Mouse (Mus musculus) natural killer cell, adult 2 months (primary cell): Measurements from ENCODE around the gene Ablim2.

ENCODE experiments used
- DNase-seq, 2 experiments: peaks; one replicate each; pipeline ENCODE4 v3.0.0; 2022; ENCODE audit warnings: low spot score in 2 of 2

The Ablim2 gene

DNA sequence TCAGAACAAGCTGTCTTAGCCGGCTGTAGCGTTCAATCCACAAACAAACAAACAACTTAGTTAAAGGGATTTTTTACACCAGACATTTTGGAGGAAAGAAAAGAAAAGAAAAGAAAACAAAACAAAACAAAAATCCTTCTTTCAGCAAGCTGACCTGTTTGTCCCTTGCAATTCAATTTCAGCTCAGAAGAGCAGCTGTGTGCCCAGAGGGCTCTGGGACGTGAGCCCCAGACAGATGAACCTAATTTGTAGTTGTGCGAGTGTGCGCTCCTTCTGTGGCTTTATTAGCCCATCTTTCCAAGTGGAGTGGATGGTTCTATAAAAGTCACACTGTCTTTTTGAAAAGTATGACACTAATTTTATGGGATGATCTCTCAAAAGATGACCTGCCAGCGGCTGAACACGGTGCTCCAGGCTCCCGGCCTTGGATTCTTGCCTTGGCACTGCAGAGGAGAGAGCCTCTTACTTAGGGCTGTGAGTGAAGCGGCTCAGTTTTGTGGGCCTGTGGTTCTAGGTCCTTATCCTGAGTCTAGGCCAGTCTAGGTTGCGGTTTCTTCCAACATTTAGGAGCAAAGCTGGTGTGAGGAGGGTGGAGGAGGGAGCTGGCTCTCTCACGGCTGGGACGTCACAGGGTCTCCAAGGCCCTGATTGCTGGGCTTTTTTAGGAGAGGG lies 158.1 kb downstream of the Ablim2 start:
- DNase-seq: no peak

DNA sequence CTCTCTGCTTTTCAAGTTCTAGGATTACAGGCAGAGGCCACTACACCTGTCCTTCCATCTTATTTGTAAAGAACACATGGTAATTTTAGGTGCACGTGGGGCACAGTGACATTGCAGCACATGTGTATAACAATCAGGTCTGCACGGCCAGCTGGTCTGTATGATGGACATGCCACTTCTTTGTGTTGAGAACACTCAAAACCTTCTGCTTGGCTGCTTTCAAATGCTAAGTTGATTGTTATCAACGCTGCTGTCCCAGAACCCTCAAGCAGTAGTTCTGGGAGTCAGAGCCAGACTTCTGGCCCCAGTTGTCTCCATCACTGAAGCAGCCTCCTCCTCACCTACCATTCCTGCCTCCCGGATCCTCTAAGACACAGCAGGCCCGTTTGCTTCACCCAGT lies 159.0 kb downstream of the Ablim2 start:
- no peak for DNase-seq

DNA sequence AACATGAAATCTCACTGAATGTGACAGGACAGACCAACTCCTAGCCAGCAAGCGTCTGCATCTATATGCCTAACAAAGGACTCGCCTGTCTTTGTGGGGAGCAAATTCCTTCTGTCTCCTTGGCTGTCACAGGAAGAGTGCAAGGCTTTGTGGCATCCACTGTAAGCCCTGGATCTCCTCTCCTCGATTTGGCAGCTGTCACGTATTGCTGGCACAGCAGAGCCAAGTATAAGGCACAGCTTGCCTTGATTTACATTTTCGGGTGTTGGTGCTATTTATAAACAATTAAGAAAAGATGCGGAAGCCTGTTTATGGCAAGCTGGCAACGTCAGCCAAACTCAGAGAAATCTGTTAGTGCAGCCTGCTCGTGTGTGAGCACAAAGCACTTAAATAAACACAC lies 160.7 kb downstream of the Ablim2 start:
- DNase-seq: no peak

DNA sequence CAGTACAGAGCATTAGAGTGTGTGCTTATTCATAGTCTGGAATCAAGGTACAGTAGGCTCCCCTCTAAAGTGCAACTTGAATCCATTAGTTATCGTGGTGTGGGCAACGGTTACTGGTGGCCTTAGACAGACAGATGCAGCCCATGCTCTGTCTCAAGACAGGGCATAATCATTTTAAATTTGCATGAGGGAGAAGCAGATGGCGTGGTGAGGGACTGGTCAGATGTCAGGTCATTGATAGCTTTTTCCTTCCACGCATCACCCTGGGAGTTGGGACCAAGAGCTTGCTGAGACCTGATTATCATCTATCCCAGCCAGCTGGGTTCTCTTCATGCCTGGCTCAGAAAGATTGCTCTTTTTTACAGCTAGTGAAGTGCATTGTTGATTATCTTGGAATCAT lies 162.4 kb downstream of the Ablim2 start:
- no peak for DNase-seq

GRCm38 (mm10) chr5:35920557-35920956 lies 162.9 kb downstream of the Ablim2 start:
- no peak for DNase-seq

- DNase-seq: no peak
Observed at GRCm38 (mm10) chr5:35921141-35921540, 163.5 kb downstream of the Ablim2 start.

DNA sequence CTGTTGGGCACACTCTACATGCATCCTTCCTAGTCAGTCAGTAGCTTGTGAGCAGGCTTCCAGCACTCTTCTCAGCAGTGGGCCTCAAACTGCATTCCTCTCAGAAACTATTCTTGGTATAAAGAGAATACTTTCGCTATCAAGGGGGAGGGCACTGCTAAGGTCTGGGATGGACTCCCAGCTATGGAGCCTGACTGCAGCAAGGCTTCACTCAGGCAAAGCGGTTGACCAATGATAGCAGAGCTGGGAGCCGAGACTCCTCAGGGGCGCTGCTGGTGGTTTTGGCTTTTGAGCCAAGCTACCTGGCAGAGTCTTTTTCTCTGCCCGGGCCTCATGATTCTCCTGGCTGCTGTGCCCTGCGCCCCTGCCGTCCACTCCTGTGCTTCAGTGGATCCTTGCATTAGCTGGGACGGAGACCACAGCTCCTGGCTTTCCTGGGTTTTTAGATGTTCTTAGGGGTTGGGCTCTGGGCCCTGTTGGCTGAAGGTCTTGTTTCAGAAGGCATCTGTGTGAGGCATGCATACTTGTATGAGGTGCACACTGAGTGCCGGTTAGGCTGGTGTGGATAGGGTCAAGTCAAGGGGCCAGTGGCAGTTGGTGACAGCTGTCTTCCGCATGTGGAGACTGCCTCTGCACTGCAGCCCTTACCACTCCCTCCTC lies 164.0 kb downstream of the Ablim2 start:
- DNase-seq: no peak

GRCm38 (mm10) chr5:35923448-35923847 lies 165.8 kb downstream of the Ablim2 start:
- DNase-seq: no peak

DNA sequence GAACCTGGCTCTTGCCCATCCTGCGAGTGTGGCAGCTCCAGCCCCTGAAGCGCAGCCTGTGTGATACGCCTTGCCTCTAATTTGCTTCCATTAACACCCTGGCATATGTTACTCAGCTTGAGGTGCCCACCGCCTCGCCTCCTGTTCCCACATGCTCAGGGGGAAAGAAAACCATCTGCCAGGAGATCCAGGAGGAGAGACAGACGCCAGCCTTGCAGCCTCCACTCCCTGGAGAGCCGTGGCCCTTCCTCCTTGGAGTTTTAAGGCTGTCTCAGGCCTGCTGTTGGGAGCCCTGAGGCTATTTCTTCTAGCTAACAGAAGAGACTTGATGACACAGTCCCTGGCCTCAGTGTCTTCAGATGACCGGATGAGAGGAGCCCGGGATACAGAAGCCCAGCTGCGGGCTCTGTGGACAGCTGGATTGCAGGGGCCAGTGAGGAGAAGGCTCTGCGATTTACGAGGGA lies 167.5 kb downstream of the Ablim2 start:
- no peak for DNase-seq

GRCm38 (mm10) chr5:35926511-35926910 lies 168.8 kb downstream of the Ablim2 start:
- DNase-seq: no peak

DNA sequence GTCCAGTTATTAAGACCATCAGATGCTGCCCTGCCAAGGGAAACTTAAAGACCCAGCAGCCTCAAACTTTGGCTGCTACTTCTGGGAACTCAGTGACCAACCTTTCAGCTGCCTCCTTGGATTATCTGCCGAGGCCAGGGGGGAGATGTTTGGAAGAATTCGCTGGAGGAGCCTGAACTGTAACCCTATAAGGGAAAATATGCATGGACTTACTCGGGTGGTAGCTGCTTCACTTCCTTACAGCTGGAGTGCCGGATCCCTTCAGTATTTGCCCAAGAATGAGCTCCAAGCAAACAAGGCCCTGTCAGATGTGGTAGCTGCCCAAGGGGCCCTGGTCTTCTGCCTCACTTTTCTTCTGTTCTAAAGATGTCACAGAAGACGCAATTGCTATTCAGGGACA lies 173.6 kb downstream of the Ablim2 start:
- no peak for DNase-seq

GRCm38 (mm10) chr5:35933059-35933458 lies 175.4 kb downstream of the Ablim2 start:
- no peak for DNase-seq
